Mouse (Mus musculus): Measurements from ENCODE around the gene Ctsc. TPM values are rescaled to one million over a fixed set of nuclear protein-coding genes. Genes with fewer than 3 reads are reported as not detected.

Gene Ctsc
- polyA plus RNA-seq (2014; fragmentation: Illumina TruSeq; extraction: RNeasy Lipid Tissue Mini Kit (QIAGEN cat#74804); ENCODE audit: low read depth, low replicate concordance), result 101 TPM

DNA sequence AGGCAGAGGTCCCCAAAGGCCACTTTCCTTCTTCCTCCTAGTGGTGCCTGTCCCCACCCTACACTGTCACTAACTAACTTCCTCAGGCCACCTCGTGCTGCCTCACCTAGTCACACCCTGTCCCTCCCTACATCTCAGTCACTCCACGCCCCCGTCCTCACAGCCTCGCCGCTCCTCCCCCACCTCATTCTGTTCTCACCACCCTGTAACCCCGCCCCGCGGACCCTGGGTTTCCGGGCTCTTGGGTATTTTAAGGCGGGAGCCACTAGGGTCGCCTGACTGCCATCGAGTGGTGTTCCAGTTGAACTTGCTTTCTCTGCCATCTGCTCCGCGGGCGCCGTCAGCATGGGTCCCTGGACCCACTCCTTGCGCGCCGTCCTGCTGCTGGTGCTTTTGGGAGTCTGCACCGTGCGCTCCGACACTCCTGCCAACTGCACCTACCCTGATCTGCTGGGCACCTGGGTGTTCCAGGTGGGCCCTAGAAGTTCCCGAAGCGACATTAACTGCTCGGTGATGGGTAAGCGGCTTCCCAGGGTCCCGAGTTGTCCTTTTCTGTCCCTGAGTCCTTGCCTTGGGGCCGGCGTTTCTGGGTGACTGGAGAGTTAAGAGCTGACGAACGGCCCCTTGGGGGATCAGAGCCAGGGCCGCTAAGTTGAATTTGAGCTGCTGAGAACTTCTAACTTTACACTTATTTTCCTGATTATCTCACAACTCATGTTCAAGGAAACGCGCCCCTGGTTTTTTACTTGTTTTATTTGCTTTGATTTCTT lies at the start of gene Ctsc:
TSS of gene Ctsc (plus strand) at position 228 of the 770 bp plus-strand sequence.

Other genes starting within 250 kb of the Ctsc start
- 3.6 TPM for gene Rab38, start 152.2 kb downstream of the Ctsc start, polyA plus RNA-seq (2014; fragmentation: Illumina TruSeq; extraction: RNeasy Lipid Tissue Mini Kit (QIAGEN cat#74804); ENCODE audit: low read depth, low replicate concordance)